ENCODE assay signal across 8 mouse cellular contexts in genomic region chr5:139129078-139129477, GRCm38 (mm10). TPM values are rescaled to one million over a fixed set of nuclear protein-coding genes. Genes with fewer than 3 reads are reported as not detected.
DNase-seq lines count a peak whose midpoint lies in the region; ATAC-seq and TF ChIP-seq lines count a peak whose summit lies in the region.
"Had no signal": no experiment of that assay in that cellular context is flagged by ENCODE, and none has a peak within 500 bp of the region (broad histone marks: within the 10 kb centered on the region; RNA-seq: fewer than 3 reads in every experiment).

No protein-coding gene starts in this region.

- no peak overlapping the region for H3K27ac ChIP-seq in brown adipose tissue, adult 24 weeks (replicated peaks; ENCODE audit: low read depth, low read length)
- H3K27ac ChIP-seq in embryonic facial prominence, embryonic 15.5 days (replicated peaks): no peak overlapping the region
- no peak overlapping the region for H3K27ac ChIP-seq in liver, embryonic 11.5 days (ENCODE audit: low read depth, low read length)
- no peak overlapping the region for H3K27ac ChIP-seq in stomach, postnatal 0 days (replicated peaks)

- H3K4me2 ChIP-seq in embryonic facial prominence, embryonic 15.5 days (replicated peaks): peak overlapping the region; percentile 84
- H3K4me2 ChIP-seq in liver, embryonic 11.5 days: peak overlapping the region; percentile 65
- peak overlapping the region; percentile 72 for H3K4me2 ChIP-seq in stomach, postnatal 0 days (replicated peaks; ENCODE audit: low read depth)

- no peaks in the 10 kb centered on the region for H3K9me3 ChIP-seq in embryonic facial prominence, embryonic 15.5 days (replicated peaks)
- H3K9me3 ChIP-seq in liver, embryonic 11.5 days (ENCODE audit: control insufficient read depth, low read length): no peaks in the 10 kb centered on the region
- H3K9me3 ChIP-seq in stomach, postnatal 0 days (ENCODE audit: control insufficient read depth, low read length): no peaks in the 10 kb centered on the region

- H3K9ac ChIP-seq in embryonic facial prominence, embryonic 15.5 days: peak overlapping the region; percentile 44
- H3K9ac ChIP-seq in liver, embryonic 11.5 days (ENCODE audit: low read depth, low read length): no peak overlapping the region
- H3K9ac ChIP-seq in stomach, postnatal 0 days (ENCODE audit: low read length): peak overlapping the region; percentile 72

- no peaks in the 10 kb centered on the region for H3K4me1 ChIP-seq in brown adipose tissue, adult 24 weeks (ENCODE audit: control insufficient read depth, insufficient read depth, insufficient read length, low read length)
- peaks cover 7% of the 10 kb centered on the region for H3K4me1 ChIP-seq in embryonic facial prominence, embryonic 15.5 days
- H3K4me1 ChIP-seq in liver, embryonic 11.5 days (replicated peaks; ENCODE audit: control insufficient read depth, insufficient read depth, low read length): peaks cover 4% of the 10 kb centered on the region; the same call in 1 of the 2 replicates
- H3K4me1 ChIP-seq in stomach, postnatal 0 days (replicated peaks; ENCODE audit: control insufficient read depth, insufficient read depth): no peaks in the 10 kb centered on the region

- DNase-seq in kidney, postnatal 4 days: peak; percentile 38 to 43
- no peak for DNase-seq in kidney, postnatal 25 days
- DNase-seq in liver, embryonic 11.5 days (ENCODE audit: low spot score): no peak
- no peak for DNase-seq in stomach, postnatal 0 days (ENCODE audit: low spot score)

- WGBS in embryonic facial prominence, embryonic 15.5 days: 7% methylated on average over 12 of the region's 12 CpGs
- 18% methylated on average over 12 of the region's 12 CpGs for WGBS in liver, embryonic 11.5 days
- 9% methylated on average over 11 of the region's 12 CpGs for WGBS in stomach, postnatal 0 days

- no peak; the same call in 1 of the 2 replicates for ATAC-seq in embryonic facial prominence, embryonic 15.5 days (ENCODE audit: insufficient number of reproducible peaks, low FRiP score, low TSS enrichment, low read depth)
- ATAC-seq in liver, embryonic 11.5 days (replicated peaks; ENCODE audit: low FRiP score): no peak
- ATAC-seq in stomach, postnatal 0 days (ENCODE audit: low FRiP score, low TSS enrichment): peak; percentile 61
- ATAC-seq in megakaryocyte progenitor cell, adult 5-6 weeks (replicated peaks; ENCODE audit: poor library complexity): no peak

- peak overlapping the region; percentile 43 for H3K4me3 ChIP-seq in brown adipose tissue, adult 24 weeks (ENCODE audit: insufficient read depth, low read depth, low read length)
- peak overlapping the region; percentile 58 for H3K4me3 ChIP-seq in embryonic facial prominence, embryonic 15.5 days (replicated peaks)
- H3K4me3 ChIP-seq in liver, embryonic 11.5 days (ENCODE audit: low read depth, low read length): peak overlapping the region; percentile 55
- peak overlapping the region; percentile 51 for H3K4me3 ChIP-seq in stomach, postnatal 0 days (ENCODE audit: low read depth, low read length)

- no peak for TF ChIP-seq CTCF in stomach, postnatal 0 days (IDR thresholded peaks at IDR 0.05; ENCODE audit: low read depth)

- H3K36me3 ChIP-seq in embryonic facial prominence, embryonic 15.5 days: 0 out of 2 replicates have a peak, but pooled peaks cover 6% of the 10 kb centered on the region
- H3K36me3 ChIP-seq in liver, embryonic 11.5 days (ENCODE audit: control insufficient read depth, insufficient read depth, low read length): no peaks in the 10 kb centered on the region
- H3K36me3 ChIP-seq in stomach, postnatal 0 days (ENCODE audit: control insufficient read depth, insufficient read depth, low read length): no peaks in the 10 kb centered on the region

- no peak for TF ChIP-seq EP300 in stomach, postnatal 0 days (optimal IDR thresholded peaks at IDR 0.05)

- peaks cover 4% of the 10 kb centered on the region; the same call in 1 of the 2 replicates for H3K27me3 ChIP-seq in embryonic facial prominence, embryonic 15.5 days
- H3K27me3 ChIP-seq in liver, embryonic 11.5 days (replicated peaks; ENCODE audit: control insufficient read depth, insufficient read depth, low read length): peaks cover 19% of the 10 kb centered on the region
- no peaks in the 10 kb centered on the region for H3K27me3 ChIP-seq in stomach, postnatal 0 days (ENCODE audit: control insufficient read depth, insufficient read depth, low read length)

RNA-seq across cellular contexts. Expression of gene Prkar1b, which starts 20.7 kb away (rescaled TPM):
- polyA plus RNA-seq in brown adipose tissue, adult 24 weeks (2012; ENCODE audit: insufficient read depth, insufficient read length, missing spikeins): 1.0 and 2.3 TPM in 2 replicates
- 28.4 and 28.8 TPM in 2 replicates for polyA plus RNA-seq in embryonic facial prominence, embryonic 15.5 days (2015; fragmentation: Nextera tagmentation; extraction: Ambion mirVana)
- polyA plus RNA-seq in liver, embryonic 11.5 days (2014; fragmentation: Nextera tagmentation; extraction: Ambion mirVana): 5.3 and 6.9 TPM in 2 replicates
- polyA plus RNA-seq in stomach, postnatal 0 days (2015; fragmentation: Nextera tagmentation; extraction: Ambion mirVana): 9.6 and 10.6 TPM in 2 replicates
- 0.81 and 2.6 TPM in 2 replicates for total RNA-seq in megakaryocyte progenitor cell, adult 5-6 weeks (2015)
- 0.21 and 0.64 TPM in 2 replicates for total RNA-seq in megakaryocyte progenitor cell, adult 5-6 weeks (2017)
- total RNA-seq: neutrophil, adult 5-6 weeks had no signal

RNA-seq across cellular contexts. Expression of gene Dnaaf5, which starts 20.9 kb away (rescaled TPM):
- polyA plus RNA-seq in brown adipose tissue, adult 24 weeks (2012; ENCODE audit: insufficient read depth, insufficient read length, missing spikeins): 7.9 and 8.2 TPM in 2 replicates
- polyA plus RNA-seq in embryonic facial prominence, embryonic 15.5 days (2015; fragmentation: Nextera tagmentation; extraction: Ambion mirVana): 8.3 and 12.7 TPM in 2 replicates
- 17.1 and 17.6 TPM in 2 replicates for polyA plus RNA-seq in liver, embryonic 11.5 days (2014; fragmentation: Nextera tagmentation; extraction: Ambion mirVana)
- 1.9 and 2.3 TPM in 2 replicates for polyA plus RNA-seq in stomach, postnatal 0 days (2015; fragmentation: Nextera tagmentation; extraction: Ambion mirVana)
- total RNA-seq in megakaryocyte progenitor cell, adult 5-6 weeks (2015): 11.6 and 15.8 TPM in 2 replicates
- total RNA-seq in megakaryocyte progenitor cell, adult 5-6 weeks (2017): 8.1 and 9.3 TPM in 2 replicates

Comparison
In these comparisons a context has a peak if more than half of its experiments do, and no peak if none do; other contexts are left out.
1. DNase-seq: peak in kidney, postnatal 4 days (2 of 2); none in kidney, postnatal 25 days (0 of 2), liver, embryonic 11.5 days (single experiment) and stomach, postnatal 0 days (single experiment).
2. Peak in every context shown above with its lines, with median percentiles within 50 percentile points of each other: H3K4me3 ChIP-seq and H3K4me2 ChIP-seq.